Mouse (Mus musculus) thymus, postnatal 0 days (tissue): ENCODE results near the gene Gm21865. TPM values are rescaled to one million over a fixed set of nuclear protein-coding genes. Genes with fewer than 3 reads are reported as not detected.
"Not testable (repeated sequence)": the region's sequence is repeated elsewhere in the genome, so short reads cannot be mapped to it uniquely, and the experiment has no call there.

Experiments
- DNase-seq: peaks from one replicate; pipeline ENCODE4 v3.0.0-alpha.2; 2015; ENCODE audit warnings: low spot score
- polyA plus RNA-seq: library from polyadenylated mRNA; unstranded; fragments of >200 nt; fragmentation: Nextera tagmentation; extraction: Ambion mirVana; gene quantifications from 2 replicates; pipeline ENCODE4 v1.2.1, GENCODE M21; 2015

Gm21865 gene
- not detected in 2 replicates for polyA plus RNA-seq

- DNase-seq = not testable (repeated sequence)
These were observed at the start of gene Gm21865 for GRCm38 (mm10) chrY:40316803-40317202. Gene Gm21865 (minus strand): TSS chrY:40316903.

Other genes with a start within 250 kb of the Gm21865 start
- gene Gm21882, start 64.6 kb upstream of the Gm21865 start, polyA plus RNA-seq = not detected in 2 replicates